Mouse (Mus musculus) left cerebral cortex, adult 11 months (tissue): ENCODE results near the gene Irf2bpl.

Experiments used
- DNase-seq: peaks from one replicate; pipeline ENCODE4 v3.0.0; 2022; ENCODE audit warnings: low spot score

Irf2bpl gene

GRCm38 (mm10) chr12:86898448-86898847, 13.8 kb upstream of the Irf2bpl start:
- no peak for DNase-seq

GRCm38 (mm10) chr12:86897769-86898273, 13.2 kb upstream of the Irf2bpl start:
- no peak for DNase-seq

DNA sequence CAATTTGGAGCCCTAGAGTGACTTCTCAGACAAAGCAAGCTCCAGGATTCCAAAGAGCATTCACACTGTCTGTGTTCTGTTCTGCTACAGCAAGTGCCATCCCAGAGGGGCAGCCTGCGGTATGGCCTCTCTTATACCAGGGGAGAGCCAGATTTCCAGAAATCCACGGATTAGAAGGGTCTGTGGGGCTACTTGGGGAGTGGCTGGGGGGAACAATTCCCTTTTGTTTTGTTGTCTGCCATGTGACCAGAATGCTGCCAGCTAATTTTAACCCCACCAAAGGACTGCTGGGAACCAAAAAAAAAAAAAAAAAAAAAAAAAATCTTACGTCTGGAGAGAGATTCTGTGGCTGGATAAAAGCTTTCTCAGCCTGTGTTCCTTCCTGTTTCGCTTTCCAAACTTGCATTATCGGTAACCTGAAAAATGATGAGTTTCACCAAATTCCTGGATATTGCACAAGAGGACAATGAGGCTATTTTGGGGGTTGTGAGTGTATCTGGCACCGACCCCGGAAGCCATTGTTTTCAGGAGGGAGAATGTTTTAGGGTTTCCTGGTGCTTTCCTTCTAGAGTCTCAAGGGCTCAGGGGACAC, 12.4 kb upstream of the Irf2bpl start:
- no peak for DNase-seq

- no peak for DNase-seq
Observed at GRCm38 (mm10) chr12:86896441-86896890, 11.9 kb upstream of the Irf2bpl start.

DNA sequence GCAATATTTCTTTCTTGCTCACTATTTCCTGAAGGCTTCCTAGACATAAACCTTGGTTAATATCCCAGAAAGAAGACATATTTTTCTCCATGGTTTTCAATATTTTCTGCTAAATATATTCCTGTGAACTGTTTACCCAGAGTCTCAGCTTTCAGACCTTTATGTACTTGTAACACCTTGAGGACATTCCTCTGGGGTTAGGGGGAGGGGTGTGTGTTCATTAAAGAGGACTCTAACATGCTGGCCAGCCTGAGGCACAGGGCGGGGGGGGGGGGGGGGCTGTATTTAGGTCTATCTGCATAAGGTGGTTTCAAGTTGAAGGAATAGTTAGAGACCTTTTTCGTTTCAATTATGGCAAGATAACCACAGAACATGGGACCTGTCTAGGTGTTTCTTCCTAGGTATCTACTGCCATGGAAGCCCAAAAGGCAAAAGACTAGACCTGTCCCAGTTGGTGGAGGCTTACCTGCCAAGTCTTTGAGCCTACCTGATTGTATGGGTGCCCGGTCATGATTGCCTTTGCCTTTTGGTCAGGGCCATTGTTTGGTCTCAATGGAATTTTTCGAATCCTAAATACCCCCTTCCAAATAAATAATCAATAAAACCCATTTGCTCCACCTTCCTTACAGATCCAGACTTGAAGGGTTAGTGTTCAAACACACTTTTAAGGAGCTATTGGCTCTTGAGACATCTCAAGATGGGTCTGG, 11.3 kb upstream of the Irf2bpl start:
- DNase-seq = no peak

DNA sequence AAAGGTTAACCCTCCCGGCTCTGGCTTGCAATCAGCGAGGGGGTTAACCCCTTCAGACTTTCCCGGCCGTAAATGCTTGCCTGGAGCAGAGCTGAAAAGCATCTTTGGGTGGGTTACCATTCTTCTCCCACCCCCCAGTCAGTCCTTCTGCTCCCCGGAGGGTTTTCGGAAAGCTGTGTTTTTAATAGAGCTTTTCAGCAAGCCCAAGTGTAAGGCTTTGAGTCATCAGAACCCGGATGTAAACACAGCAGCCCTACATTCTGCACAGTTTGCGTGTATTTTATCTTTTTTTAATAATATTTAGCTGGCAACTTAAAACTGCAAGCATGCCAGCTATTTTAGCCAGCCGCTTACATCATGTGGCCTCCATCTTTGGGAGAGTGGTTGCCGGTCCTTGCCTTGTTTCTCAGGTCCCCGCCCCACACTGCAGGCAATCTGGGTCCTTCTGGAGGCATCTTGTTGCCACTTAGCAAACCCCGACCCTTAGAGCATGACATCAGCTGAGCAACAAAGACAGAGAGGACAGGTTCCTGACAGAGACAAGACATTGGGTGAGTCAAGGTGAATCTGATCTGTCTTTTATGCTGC, 10.3 kb upstream of the Irf2bpl start:
- no peak for DNase-seq

- DNase-seq = peak; percentile 96
Observed at GRCm38 (mm10) chr12:86894184-86894839, 9.7 kb upstream of the Irf2bpl start.

- DNase-seq = no peak
Observed at GRCm38 (mm10) chr12:86893326-86894183, 9.0 kb upstream of the Irf2bpl start.

- DNase-seq = no peak
Observed at GRCm38 (mm10) chr12:86892711-86893311, 8.2 kb upstream of the Irf2bpl start.

DNA sequence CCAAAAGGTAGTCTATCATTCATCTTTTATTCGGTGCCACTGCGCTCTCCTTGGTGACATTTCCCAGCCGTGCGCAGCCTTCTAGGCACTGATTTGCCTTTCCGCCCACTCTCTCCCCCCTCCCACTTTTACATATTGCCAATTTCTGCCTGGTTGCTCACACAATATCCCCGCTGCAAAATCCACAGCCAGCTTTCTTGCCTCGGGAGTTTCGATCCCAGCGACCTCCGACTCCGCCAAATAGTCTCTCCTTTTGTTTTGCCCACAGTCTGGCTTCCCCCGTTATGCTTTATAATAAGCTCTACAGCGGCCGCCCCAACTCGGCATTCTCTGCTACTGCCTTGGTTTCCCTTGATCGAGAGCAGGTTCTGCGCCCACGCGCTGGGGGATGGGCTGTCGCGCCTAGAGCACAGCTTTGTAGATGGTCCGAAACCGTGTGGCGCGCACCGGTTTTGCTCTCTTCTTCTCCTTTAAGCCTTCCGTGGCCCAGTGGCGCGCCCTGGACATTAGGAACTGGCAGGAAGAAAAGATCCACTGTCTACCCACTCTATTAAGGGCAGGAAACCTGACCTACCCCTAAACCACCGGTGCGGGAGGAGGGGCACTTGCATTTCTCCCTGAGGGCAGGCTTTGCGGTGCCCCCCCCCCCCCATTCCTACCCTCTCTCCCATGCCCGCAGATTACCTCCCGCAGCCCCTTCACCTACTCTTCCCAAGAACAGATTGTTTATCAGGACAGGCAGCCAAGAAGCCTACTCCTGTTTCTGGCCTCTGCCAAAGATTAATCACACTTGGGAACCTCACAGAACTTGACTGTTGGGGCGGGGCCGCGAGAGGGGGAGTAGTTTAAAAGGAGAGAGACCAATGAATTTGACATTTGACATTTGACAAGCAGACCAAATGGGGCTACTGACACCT, 7.4 kb upstream of the Irf2bpl start:
- no peak for DNase-seq

DNA sequence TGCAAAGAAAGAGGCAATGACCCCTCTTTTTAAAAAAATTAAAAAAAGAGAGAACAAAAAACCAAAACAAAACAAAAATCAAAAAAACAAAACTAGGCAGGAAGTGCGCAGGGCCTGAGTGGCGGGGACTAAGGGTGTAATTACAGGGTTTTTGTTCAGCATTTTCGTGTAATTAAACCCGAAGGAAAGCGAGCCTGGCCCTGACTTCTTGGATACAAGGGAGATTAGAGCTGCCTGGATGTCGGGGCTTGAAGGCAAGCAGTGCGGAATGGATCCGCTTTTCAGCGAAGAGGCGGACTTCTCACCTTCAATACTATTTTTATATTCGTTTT, 6.8 kb upstream of the Irf2bpl start:
- no peak for DNase-seq

GRCm38 (mm10) chr12:86890796-86891301, 6.3 kb upstream of the Irf2bpl start:
- no peak for DNase-seq

DNA sequence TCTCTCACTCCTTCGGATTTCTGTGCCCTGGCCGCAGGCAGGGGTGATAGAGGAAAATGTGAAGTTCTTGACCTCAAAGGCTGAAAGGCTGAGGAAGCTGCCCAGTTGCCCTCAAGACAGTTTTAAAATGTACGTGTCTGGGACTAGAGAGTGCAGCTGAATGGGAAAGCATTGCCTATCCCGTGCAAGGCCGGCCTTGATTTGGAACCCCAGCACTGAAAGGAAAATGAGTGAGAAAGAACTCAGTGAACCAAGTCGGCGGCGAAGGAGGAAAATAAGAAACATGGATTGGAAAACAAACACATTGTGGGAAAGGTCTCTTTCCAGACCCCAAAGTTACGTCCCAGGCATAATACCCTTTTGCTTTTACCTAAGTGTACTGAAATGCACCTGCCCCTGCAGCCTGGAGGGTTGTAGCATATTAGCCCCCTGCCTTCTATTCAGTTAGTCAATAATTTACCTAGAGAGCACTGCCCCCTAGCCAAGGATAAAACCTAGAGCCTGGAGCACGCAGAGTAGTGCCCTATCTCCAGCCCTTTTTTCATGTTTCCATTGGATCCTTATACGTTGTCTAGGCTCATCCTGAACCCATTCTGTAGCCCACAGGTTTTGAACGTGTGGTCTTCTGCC, 5.6 kb upstream of the Irf2bpl start:
- no peak for DNase-seq

GRCm38 (mm10) chr12:86889103-86889644, 4.6 kb upstream of the Irf2bpl start:
- no peak for DNase-seq

DNA sequence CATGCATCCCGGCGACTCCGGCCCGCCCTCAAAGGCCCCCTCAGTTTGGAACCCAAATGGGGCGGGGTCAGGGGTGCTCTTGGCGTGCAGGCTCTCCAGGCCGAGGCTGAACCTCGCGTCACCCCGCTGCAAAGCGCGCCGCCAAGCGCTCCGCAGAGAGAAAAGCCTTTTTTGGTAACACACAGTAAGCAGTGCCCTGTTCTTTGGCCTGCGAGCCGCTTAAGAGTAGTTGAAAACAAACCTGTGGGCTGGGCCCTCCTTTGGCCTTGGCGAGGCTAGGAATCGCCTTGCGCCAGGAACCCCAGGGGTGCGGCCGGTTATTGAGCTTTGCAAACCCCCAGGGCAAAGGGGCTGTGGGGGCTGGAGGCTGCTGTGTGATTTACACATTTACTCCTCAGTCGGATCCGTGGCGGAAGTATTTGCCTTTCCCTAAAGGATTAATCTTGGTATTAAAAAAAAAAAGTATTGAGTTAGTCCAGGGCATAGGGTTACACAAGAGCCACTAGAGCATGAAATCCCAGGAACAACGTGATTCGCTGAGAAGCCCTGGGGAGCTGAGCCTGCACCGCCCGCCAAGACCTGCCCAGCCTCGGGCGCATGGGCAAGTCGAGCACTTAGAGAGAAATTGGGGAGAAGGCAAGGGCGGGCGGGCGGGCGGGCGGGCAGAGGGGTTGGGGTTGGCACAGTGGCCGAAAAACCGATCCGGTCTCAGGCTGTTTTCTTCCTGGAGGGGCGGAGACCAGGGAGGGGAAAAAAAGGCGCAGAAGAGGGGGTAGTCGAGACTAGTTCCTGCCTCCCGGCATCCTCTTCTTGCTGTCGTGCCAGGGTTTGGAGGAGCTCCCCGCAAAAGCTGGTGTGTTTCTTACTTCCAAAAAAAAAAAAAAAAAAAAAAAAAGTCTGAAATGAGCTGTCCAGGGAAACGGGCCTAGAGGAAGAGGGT, 3.8 kb upstream of the Irf2bpl start:
- no peak for DNase-seq

DNA sequence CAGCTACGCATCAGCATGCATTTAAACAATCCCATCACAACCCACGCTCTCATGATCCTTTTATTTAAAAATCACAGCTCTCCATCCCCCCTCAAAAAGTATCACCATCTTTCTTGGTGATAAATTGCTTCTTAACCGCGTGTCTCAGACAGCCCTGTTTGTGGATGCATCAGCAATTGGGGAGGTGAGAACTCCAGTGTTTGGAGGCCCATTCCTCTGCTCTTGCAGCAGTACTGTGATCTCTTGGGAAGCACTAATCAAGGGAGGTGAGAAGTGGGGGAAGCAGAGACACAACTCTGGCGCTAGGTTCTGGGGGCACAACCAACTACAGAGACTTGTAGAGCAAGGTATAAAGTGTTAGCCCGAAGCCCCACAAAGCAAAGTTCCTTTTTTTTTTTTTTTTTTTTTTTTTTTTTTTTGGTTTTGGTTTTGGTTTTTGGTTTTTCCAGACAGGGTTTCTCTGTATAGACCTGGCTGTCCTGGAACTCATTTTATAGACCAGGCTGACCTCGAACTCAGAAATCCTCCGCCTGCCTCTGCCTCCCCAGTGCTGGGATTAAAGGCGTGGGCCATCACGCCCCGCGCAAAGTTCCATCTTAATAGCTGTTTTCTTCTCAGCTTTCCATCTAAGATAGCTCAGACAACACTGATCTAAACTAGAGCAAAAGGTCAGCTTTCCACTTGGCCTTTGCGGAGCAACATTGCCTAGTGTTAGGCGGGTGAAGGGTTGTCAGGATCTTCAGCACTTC, 3.0 kb upstream of the Irf2bpl start:
- DNase-seq = no peak

DNA sequence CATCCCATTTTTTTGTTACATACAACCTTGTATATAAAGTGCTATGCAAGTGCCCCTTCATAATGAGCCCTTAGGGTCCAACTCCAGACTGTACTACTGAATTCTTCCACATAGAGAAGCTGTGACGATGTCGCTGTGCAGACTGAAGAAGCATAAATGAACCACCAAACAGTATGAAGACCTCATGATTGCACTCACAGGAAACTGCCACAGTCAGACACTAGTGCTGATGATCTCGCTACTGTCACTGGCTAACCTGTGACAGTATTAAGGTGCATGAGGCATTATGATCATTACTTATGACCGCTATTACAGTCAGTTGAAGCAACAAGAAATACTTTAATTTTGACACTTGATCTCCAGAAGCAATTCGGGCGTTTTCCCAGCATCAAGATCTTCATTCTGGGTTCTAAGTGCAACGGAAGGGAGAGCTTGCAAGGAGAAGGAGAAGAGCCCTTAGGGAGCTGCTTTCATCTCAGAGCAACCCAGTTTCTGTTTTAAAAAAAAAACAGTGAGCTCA, 1.9 kb upstream of the Irf2bpl start:
- no peak for DNase-seq
